Mouse (Mus musculus): ENCODE results near the gene Psmd8.

DNA sequence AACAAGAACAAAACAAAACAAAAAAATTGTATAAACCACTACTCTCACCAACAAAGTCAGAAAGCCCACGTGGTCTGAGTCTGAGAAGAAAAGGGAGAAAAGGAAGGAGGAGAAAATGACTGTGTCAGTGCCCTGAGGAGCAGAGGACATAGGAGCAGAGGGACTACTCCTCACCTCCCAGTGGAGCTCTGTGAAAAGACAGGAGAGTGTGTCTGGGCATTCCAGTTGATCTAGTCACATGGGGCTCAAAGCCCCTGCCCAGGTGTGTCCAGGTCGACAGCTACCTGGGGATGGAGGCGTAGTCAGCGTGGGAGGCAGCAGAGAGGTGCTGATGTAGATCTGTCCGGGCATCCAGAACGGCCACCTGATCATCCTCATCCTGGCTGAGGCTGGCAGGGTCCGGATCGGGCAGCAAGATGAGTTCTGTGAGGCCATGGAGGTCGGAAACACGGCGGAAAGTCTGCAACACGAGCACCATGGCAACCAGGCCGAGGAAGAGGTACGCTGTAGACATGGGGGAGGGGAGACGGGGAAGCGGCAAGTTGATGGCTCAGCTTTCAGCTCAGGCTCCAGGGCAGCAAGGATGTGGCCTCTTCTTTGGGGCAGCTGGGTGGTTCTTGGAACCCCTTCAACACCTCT, 44.4 kb upstream of the Psmd8 start:
- TF ChIP-seq EP300 (IDR thresholded peaks at IDR 0.05; ENCODE audit: insufficient read depth, low read depth, low read length) (no peak), CTCF (IDR thresholded peaks at IDR 0.05; ENCODE audit: low read depth, low read length) (no peak), POLR2A (IDR thresholded peaks at IDR 0.05; ENCODE audit: insufficient read depth, low read length) (no peak)
